Mouse (Mus musculus): ENCODE data around the gene Ilf2. TPM values are rescaled to one million over a fixed set of nuclear protein-coding genes. Genes with fewer than 3 reads are reported as not detected.

The Ilf2 gene
- polyA plus RNA-seq, 1 experiment from 2014 or later = 311 TPM

DNA sequence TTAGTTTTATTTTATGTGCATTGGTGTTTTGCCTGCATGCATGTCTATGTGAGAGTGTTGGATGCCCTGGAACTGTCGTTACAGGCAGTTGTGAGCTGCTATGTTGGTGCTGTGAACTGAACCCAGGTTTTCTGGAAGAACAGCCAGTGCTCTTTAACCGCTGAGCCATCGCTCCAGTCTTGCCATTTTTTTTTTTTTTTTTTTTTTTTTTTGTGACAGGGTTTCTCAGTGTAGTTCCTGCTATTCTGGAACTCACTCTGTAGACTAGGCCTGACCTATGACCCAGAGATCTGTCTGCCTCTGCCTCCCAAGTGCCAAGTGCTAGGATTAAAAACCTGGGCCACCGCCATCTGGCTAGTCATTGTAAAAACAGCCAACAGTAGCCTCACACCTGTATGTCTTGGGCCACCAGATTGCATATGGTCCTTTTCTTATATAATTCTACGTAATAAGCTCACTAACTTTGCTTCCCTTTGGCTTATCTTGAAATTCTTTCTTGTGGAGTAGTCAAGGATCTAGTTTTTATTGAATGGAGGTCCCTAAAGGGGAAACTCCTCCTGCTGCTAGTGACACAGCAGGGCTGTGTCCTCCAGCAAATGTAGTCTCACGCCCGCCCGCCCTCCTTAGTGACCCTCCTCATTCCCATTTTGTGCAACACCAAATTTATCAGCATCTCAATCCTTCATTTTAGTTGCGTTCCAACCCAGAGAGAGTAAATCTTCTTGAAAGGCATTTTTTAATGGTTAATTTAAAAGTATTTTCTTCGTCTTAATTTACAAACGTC, 30.3 kb upstream of the Ilf2 start:
- 71% methylated on average over 11 of the region's 11 CpGs for WGBS
- no peaks in the 10 kb centered on the region for H3K9me3 ChIP-seq
- H3K4me3 ChIP-seq = no peak overlapping the region

DNA sequence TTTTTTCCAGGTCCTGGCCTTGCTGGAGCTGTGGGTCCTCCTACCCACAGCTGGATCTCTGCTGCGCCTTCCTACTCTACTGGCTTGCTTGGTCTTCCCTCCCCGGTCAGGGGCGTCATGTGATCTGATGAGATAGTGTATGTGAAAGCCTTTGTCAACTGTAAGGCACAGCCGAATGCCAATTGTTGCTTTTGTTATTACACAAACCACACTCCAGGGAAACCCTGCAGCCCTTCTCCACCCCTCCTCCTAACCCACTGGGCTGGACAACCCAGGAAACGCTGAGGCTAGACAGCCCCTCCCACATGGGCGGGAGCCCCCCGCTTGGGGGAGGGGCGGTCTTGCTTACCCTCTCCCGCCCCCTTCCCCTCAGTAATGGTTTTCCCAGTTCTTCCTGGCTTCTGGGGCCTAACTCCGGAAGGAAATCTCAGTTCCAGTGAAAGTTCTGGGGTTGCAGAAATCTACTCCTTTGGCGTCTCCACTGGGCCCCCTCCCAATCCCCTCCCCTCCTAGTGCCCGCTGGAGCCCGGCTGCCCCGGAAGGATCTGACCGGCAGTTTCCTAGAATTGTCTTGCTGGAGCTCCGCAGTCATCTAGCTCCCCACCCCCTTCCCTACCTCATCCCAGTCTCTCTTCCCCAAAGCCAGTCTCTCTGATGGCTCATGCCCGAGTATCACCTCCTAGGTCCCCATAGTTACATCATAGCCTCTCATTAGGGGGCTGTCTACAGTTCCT, 29.4 kb upstream of the Ilf2 start:
- under 1% methylated on average over 17 of the region's 17 CpGs for WGBS
- peak overlapping the region; percentile 28 for H3K4me3 ChIP-seq
- peak; percentile 93 for ATAC-seq (ENCODE audit: insufficient number of reproducible peaks, insufficient read depth, low FRiP score, low TSS enrichment)
- H3K9ac ChIP-seq = 0 out of 2 replicates have a peak overlapping the region, but pooled peaks have one; percentile 46
- peak overlapping the region; percentile 90 for H3K27ac ChIP-seq
- H3K4me2 ChIP-seq (replicated peaks) = peak overlapping the region; percentile 50
- no peaks in the 10 kb centered on the region for H3K36me3 ChIP-seq
- H3K9me3 ChIP-seq = no peaks in the 10 kb centered on the region
- H3K4me1 ChIP-seq = peaks cover 12% of the 10 kb centered on the region; the same call in 1 of the 2 replicates
- H3K27me3 ChIP-seq = no peaks in the 10 kb centered on the region

More for the DNA sequence above, 30.3 kb upstream of the Ilf2 start:
- Histone ChIP-seq H3K9ac (no peak overlapping the region), H3K36me3 (no peaks in the 10 kb centered on the region), H3K27ac (peak overlapping the region; percentile 90), H3K27me3 (no peaks in the 10 kb centered on the region), H3K4me1 (peaks cover 8% of the 10 kb centered on the region; the same call in 1 of the 2 replicates), H3K4me2 (replicated peaks) (peak overlapping the region; percentile 50; the same call in 1 of the 2 replicates)
- ATAC-seq (ENCODE audit: insufficient number of reproducible peaks, insufficient read depth, low FRiP score, low TSS enrichment) = no peak

DNA sequence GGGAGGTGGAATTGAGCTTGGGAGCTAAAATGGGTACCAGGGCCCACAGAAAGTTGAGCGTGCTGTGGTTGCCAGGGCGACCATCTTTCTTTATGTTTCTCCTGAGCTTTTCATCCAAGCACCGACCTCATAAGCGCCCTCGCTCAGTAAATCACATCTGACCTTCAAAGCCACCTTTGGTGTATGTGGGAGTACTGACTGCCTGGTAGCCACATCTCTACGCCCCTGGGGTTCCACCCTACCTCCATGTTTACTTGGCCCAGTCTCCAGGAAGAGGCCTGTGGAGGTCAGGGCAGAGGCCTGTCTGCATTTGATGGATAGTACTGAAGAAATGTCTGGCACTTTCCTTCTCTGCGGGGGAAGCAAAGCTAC, 28.8 kb upstream of the Ilf2 start:
- 52% methylated on average over 7 of the region's 7 CpGs for WGBS
- Histone ChIP-seq H3K27ac (peak overlapping the region; percentile 90), H3K36me3 (no peaks in the 10 kb centered on the region), H3K9ac (no peak overlapping the region), H3K27me3 (no peaks in the 10 kb centered on the region), H3K4me2 (replicated peaks) (peak overlapping the region; percentile 50), H3K9me3 (no peaks in the 10 kb centered on the region), H3K4me3 (peak overlapping the region; percentile 28; the same call in 1 of the 2 replicates), H3K4me1 (peaks cover 12% of the 10 kb centered on the region; the same call in 1 of the 2 replicates)
- ATAC-seq (ENCODE audit: insufficient number of reproducible peaks, insufficient read depth, low FRiP score, low TSS enrichment) = no peak; the same call in 1 of the 2 replicates

DNA sequence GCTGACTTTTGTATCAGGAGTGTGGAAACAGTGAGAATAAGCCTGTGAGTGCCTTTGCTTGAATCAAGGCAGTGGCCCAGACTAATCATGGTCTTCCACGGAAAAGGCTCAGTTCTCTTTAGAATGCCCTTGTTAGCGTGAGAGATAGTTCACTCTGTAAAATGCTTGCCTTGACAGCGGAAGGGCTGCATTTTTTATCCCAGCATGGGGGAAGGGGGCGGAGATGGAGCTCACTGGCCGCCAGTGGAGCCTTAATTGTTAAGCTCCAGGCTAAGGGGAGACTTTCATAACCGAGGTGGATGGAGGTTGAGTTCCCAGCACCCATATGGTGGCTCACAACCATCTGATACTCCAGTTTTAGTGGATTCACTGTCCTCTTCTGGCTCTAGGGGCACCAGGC, 27.3 kb upstream of the Ilf2 start:
- Histone ChIP-seq H3K4me2 (replicated peaks) (no peak overlapping the region), H3K27me3 (no peaks in the 10 kb centered on the region), H3K9ac (no peak overlapping the region), H3K9me3 (no peaks in the 10 kb centered on the region), H3K27ac (no peak overlapping the region), H3K36me3 (no peaks in the 10 kb centered on the region), H3K4me3 (no peak overlapping the region), H3K4me1 (peaks cover 12% of the 10 kb centered on the region; the same call in 1 of the 2 replicates)
- ATAC-seq (ENCODE audit: insufficient number of reproducible peaks, insufficient read depth, low FRiP score, low TSS enrichment) = no peak
- 31% methylated on average over 6 of the region's 6 CpGs for WGBS

DNA sequence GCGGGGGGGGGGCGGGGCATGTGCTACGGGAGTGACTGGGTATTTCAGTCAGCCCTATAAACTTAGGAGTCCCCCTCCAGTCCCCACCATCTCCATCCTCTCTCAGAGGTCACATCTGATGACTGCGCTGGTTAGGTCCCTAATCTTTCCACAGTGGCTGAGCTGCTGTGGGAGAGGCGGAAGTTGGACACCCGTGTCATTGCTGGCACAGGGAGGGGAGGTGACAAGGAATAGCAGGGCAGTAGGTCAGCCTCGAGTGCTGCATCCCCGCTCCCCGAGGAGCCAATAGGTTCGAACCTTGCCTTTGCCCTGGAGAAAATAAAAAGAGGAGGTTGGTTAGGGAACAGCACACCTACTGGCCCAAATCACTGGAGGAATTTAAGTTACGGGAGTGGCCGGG, 25.1 kb upstream of the Ilf2 start:
- Histone ChIP-seq H3K36me3 (no peaks in the 10 kb centered on the region), H3K9me3 (no peaks in the 10 kb centered on the region), H3K27me3 (no peaks in the 10 kb centered on the region), H3K9ac (no peak overlapping the region), H3K4me3 (no peak overlapping the region), H3K4me1 (peaks cover 9% of the 10 kb centered on the region; the same call in 1 of the 2 replicates), H3K27ac (no peak overlapping the region), H3K4me2 (replicated peaks) (no peak overlapping the region; the same call in 1 of the 2 replicates)
- no peak for ATAC-seq (ENCODE audit: insufficient number of reproducible peaks, insufficient read depth, low FRiP score, low TSS enrichment)
- 35% methylated on average over 12 of the region's 12 CpGs for WGBS

DNA sequence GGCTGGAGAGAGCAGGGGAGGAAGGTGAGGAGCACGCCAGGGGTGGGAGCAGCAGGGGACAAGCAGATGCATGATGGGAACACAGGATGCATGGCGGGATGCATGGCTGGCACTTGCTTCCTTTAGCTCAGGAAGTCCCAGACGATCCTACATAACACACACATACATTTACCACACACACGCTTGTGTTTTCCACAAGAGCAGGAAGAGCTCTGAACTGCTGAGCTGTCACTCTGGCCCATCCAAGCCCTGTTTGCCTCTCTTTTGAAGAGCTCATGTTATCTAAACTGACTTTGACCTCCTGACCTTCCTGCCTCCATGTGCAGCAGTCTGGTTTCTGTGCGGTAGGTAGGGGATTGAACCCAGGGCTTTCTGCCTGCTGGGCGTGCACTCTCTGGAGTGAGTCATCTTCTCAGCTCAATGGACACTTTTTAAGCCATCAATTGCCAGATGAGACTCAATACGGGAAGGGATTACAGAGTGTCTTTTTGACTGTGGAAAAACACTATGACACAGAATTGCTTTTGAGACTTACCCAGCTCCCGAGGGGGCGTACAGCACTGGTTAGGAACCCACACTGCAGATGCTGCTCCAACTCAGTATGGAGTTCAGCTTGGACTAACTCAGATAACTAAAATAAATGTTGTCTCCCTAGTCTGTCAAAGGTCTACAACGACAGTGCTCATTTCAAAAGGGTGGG, 24.4 kb upstream of the Ilf2 start:
- Histone ChIP-seq H3K4me1 (peaks cover 8% of the 10 kb centered on the region; the same call in 1 of the 2 replicates), H3K36me3 (no peaks in the 10 kb centered on the region), H3K4me3 (no peak overlapping the region), H3K27me3 (no peaks in the 10 kb centered on the region), H3K4me2 (replicated peaks) (no peak overlapping the region), H3K9me3 (no peaks in the 10 kb centered on the region), H3K27ac (no peak overlapping the region), H3K9ac (no peak overlapping the region)
- 54% methylated on average over 10 of the region's 10 CpGs for WGBS
- ATAC-seq (ENCODE audit: insufficient number of reproducible peaks, insufficient read depth, low FRiP score, low TSS enrichment) = no peak

DNA sequence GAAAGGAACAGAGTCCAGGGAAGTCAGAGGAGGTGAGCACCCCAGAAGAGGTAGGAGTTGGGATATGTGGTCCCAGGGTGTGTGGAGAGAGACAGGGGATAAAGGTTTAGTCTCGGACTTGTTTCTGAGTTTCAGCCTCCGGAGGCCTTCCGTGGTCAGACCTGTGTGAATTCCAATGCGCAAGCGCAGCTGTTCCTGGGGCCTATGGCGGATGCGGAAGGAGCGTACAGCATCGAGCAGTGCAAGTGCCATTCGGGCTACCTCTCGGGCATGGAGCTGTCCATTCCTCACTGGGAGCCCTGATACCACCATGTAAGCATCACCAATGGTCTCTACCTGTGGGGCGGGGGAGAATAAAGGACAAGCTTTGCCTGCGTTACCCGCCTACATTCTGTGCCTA, 21.0 kb upstream of the Ilf2 start:
- no peak overlapping the region for H3K4me2 ChIP-seq (replicated peaks)
- no peaks in the 10 kb centered on the region for H3K27me3 ChIP-seq
- no peak overlapping the region for H3K27ac ChIP-seq
- 86% methylated on average over 14 of the region's 14 CpGs for WGBS
- 0 out of 2 replicates have a peak, but pooled peaks cover 5% of the 10 kb centered on the region for H3K4me1 ChIP-seq
- no peak overlapping the region for H3K4me3 ChIP-seq
- no peaks in the 10 kb centered on the region for H3K9me3 ChIP-seq
- H3K9ac ChIP-seq = no peak overlapping the region
- H3K36me3 ChIP-seq = no peaks in the 10 kb centered on the region
- no peak for ATAC-seq (ENCODE audit: insufficient number of reproducible peaks, insufficient read depth, low FRiP score, low TSS enrichment)

DNA sequence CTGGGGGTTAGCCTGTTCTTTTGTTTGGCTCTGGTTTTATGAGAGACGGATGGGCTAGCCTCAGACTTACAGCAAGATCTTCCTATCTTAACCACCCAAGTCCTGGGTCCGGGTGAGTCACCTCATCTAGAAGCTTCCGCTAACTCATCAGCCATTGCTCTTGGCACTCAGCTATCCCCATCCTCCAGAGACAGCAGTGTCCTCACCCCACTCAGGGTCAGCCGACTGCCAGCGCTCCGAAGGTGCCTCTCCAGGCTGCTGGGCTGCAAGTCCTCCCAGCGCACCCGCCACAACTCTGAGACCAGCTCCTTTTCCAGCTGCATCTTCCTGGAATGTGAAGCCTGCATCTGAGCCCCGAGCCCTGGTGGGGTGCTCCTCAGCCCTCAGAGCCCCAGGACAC, 16.2 kb upstream of the Ilf2 start:
- Histone ChIP-seq H3K36me3 (no peaks in the 10 kb centered on the region), H3K9ac (no peak overlapping the region), H3K4me3 (no peak overlapping the region), H3K27ac (no peak overlapping the region), H3K4me1 (no peaks in the 10 kb centered on the region), H3K9me3 (no peaks in the 10 kb centered on the region), H3K27me3 (peaks cover 32% of the 10 kb centered on the region), H3K4me2 (replicated peaks) (no peak overlapping the region)
- no peak for ATAC-seq (ENCODE audit: insufficient number of reproducible peaks, insufficient read depth, low FRiP score, low TSS enrichment)
- 84% methylated on average over 9 of the region's 9 CpGs for WGBS

DNA sequence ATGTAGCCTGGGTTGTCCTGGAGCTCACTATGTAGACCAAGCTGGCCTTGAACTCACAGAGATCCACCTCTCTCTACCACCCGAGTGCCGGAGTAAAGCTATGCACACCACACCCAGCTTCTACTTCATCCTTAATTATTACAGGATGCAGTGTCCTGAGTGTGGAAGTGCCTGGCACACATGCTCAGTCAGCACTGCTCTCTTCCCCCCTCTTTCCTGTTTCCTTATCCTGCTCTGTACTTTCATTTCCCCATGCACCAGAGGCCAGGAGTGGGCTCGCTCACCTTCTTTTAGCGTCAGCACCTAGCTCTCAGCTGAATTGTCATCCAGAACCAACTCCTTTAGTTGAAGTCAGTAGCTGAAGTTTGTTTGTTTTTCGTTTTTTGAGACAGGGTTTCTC, 15.6 kb upstream of the Ilf2 start:
- Histone ChIP-seq H3K4me2 (replicated peaks) (no peak overlapping the region), H3K4me3 (no peak overlapping the region), H3K36me3 (no peaks in the 10 kb centered on the region), H3K4me1 (no peaks in the 10 kb centered on the region), H3K9me3 (no peaks in the 10 kb centered on the region), H3K27me3 (peaks cover 38% of the 10 kb centered on the region), H3K27ac (no peak overlapping the region), H3K9ac (no peak overlapping the region)
- ATAC-seq (ENCODE audit: insufficient number of reproducible peaks, insufficient read depth, low FRiP score, low TSS enrichment) = no peak
- WGBS = 60% methylated on average over 5 of the region's 5 CpGs

DNA sequence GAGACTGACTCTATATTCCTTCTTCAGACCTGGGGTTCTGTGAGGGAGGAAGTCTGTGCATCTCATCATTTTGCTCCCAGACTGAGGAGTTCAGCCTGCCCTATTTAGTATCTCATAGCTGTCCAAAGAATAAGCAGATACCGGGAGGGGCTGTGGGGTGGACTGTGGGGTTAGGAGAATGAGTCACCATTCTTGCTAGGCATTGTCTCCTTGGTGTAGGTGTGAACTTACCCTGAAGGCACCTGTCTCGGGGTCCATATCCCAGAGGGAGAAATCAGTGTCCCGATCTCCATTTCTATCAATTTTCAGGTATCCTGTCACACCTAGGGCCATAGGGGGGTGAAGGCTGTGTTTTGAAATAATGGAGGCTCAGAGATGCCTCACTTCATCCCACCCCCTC, 14.0 kb upstream of the Ilf2 start:
- H3K27me3 ChIP-seq = peaks cover 46% of the 10 kb centered on the region
- H3K9ac ChIP-seq = no peak overlapping the region
- WGBS = 88% methylated on average over 3 of the region's 3 CpGs
- H3K27ac ChIP-seq = no peak overlapping the region
- H3K36me3 ChIP-seq = no peaks in the 10 kb centered on the region
- H3K4me2 ChIP-seq (replicated peaks) = no peak overlapping the region
- H3K4me1 ChIP-seq = no peaks in the 10 kb centered on the region; the same call in 1 of the 2 replicates
- ATAC-seq (ENCODE audit: insufficient number of reproducible peaks, insufficient read depth, low FRiP score, low TSS enrichment) = no peak
- H3K9me3 ChIP-seq = no peaks in the 10 kb centered on the region
- H3K4me3 ChIP-seq = no peak overlapping the region

DNA sequence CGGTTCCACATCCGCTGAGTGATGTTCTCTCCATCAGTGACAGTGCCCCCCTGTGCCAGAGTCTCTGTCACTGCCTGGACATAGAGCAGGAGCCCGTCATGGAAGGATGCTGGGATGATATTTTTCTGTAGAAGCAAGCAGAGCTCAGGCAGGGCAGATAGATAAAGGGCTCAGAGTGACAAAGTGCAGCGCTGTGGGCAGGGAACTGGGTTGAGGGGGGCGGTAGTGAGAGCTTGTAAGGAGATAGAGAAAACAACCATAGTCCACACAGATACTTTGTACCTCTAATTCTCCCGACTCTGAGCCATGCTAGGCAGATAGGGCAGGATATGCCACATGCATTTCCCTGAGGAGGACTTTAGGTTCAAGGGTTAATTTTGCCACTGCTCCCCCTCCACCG, 13.3 kb upstream of the Ilf2 start:
- H3K27ac ChIP-seq = no peak overlapping the region
- ATAC-seq (ENCODE audit: insufficient number of reproducible peaks, insufficient read depth, low FRiP score, low TSS enrichment) = no peak
- H3K27me3 ChIP-seq = peaks cover 46% of the 10 kb centered on the region
- 28% methylated on average over 7 of the region's 7 CpGs for WGBS
- H3K4me3 ChIP-seq = no peak overlapping the region
- no peaks in the 10 kb centered on the region for H3K9me3 ChIP-seq
- no peaks in the 10 kb centered on the region; the same call in 1 of the 2 replicates for H3K4me1 ChIP-seq
- H3K4me2 ChIP-seq (replicated peaks) = no peak overlapping the region
- H3K36me3 ChIP-seq = no peaks in the 10 kb centered on the region
- no peak overlapping the region for H3K9ac ChIP-seq

Data from embryonic facial prominence, embryonic 12.5 days (tissue).